Mouse (Mus musculus) left cerebral cortex, postnatal 36 days (tissue): ENCODE results near the gene Asb16. TPM values are rescaled to one million over a fixed set of nuclear protein-coding genes. Genes with fewer than 3 reads are reported as not detected.

Experiments
- DNase-seq, 2 experiments: peaks; one replicate each; pipeline ENCODE4 v3.0.0; 2021 to 2022; ENCODE audit warnings: low spot score in 2 of 2, mixed read lengths in 1 of 2
- intact Hi-C: fragments of 180-260 bp; cut with DNase I; formaldehyde crosslinking; loops from one replicate; pipeline ENCODE4 v1.15.1; 2025
- total RNA-seq, 2 experiments: library from RNA; stranded (reverse); gene quantifications; 2 replicates each; pipeline ENCODE4 v1.2.3; 2021

Gene Asb16
- total RNA-seq, 2 experiments from 2014 or later, result 1.2 to 1.7 TPM

GRCm38 (mm10) chr11:102297577-102298556 lies 29.3 kb downstream of the Asb16 start:
- intact Hi-C loops, result loop anchor here (2.0 to 5.0 kb wide), 2 partner anchors 19 to 109 kb away; partner anchors contain the start of gene Slc25a39
- no peak for DNase-seq

GRCm38 (mm10) chr11:102299839-102300238 lies 31.3 kb downstream of the Asb16 start:
- no peak for DNase-seq
- intact Hi-C loops, result loop anchor here (5.0 kb wide), 1 partner anchor 107 kb away; the partner anchor contains the start of gene Slc25a39

GRCm38 (mm10) chr11:102304141-102304540 lies 35.6 kb downstream of the Asb16 start:
- no peak for DNase-seq
- intact Hi-C loops, result no loop called here

- intact Hi-C loops, result no loop called here
- no peak for DNase-seq
These were observed 36.8 kb downstream of the Asb16 start for GRCm38 (mm10) chr11:102305359-102305758.

- intact Hi-C loops, result loop anchor here (2.0 kb wide), 2 partner anchors 99 to 123 kb away; partner anchors contain the start of genes Grn and Slc25a39
- no peak for DNase-seq
These were observed 39.6 kb downstream of the Asb16 start for GRCm38 (mm10) chr11:102308104-102308503.

- DNase-seq, result peak; percentile 95 to 97
- intact Hi-C loops, result loop anchor here (2.0 kb wide), 2 partner anchors 98 to 122 kb away; partner anchors contain the start of genes Grn and Slc25a39
These were observed 40.4 kb downstream of the Asb16 start for GRCm38 (mm10) chr11:102308979-102309378.

- DNase-seq, result no peak
- intact Hi-C loops, result loop anchor here (2.0 kb wide), 2 partner anchors 97 to 121 kb away; partner anchors contain the start of genes Grn and Slc25a39
These were observed 41.5 kb downstream of the Asb16 start for GRCm38 (mm10) chr11:102309821-102310617.

GRCm38 (mm10) chr11:102310768-102311695 lies 42.5 kb downstream of the Asb16 start:
- intact Hi-C loops, result no loop called here

GRCm38 (mm10) chr11:102311966-102312365 lies 43.4 kb downstream of the Asb16 start:
- intact Hi-C loops, result no loop called here
- no peak for DNase-seq

More at GRCm38 (mm10) chr11:102310768-102311695, 42.5 kb downstream of the Asb16 start:
- DNase-seq, result no peak

GRCm38 (mm10) chr11:102312586-102312985 lies 44.0 kb downstream of the Asb16 start:
- intact Hi-C loops, result no loop called here
- no peak for DNase-seq

- no peak for DNase-seq
- intact Hi-C loops, result no loop called here
These were observed 45.8 kb downstream of the Asb16 start for GRCm38 (mm10) chr11:102314321-102314720.

GRCm38 (mm10) chr11:102315690-102316571 lies 47.4 kb downstream of the Asb16 start:
- intact Hi-C loops, result loop anchor here (1.0 to 2.0 kb wide), 2 partner anchors 19 to 92 kb away; partner anchors contain the start of gene Atxn7l3
- DNase-seq, result no peak

GRCm38 (mm10) chr11:102316572-102317297 lies 48.2 kb downstream of the Asb16 start:
- intact Hi-C loops, result loop anchor here (1.0 to 2.0 kb wide), 2 partner anchors 20 to 92 kb away; partner anchors contain the start of gene Atxn7l3
- DNase-seq, result peak; percentile 82 to 87

GRCm38 (mm10) chr11:102317298-102317900 lies 48.9 kb downstream of the Asb16 start:
- DNase-seq, result peak; percentile 58 to 77
- intact Hi-C loops, result loop anchor here (2.0 kb wide), 1 partner anchor 21 kb away; the partner anchor contains the start of gene Atxn7l3

GRCm38 (mm10) chr11:102317901-102318575 lies 49.5 kb downstream of the Asb16 start:
- intact Hi-C loops, result loop anchor here (2.0 kb wide), 1 partner anchor 21 kb away; the partner anchor contains the start of gene Atxn7l3
- peak; percentile 41 to 60 for DNase-seq
